Mouse (Mus musculus) brain, embryonic 14.5 days (tissue): ENCODE measurements at regions not wholly inside any gene's neighbourhood (a gene's known extent, or its start where the extent isn't known, plus 50 kb on each side); places are given as distances from the start of the nearest gene placed in this dataset.

Experiments
- CTCF ChIP-seq: fragments of 200-500 bp; IDR thresholded peaks from 2 replicates; pipeline ENCODE4 v1.5.1; 2012; ENCODE audit warnings: inconsistent platforms, mild to moderate bottlenecking, moderate library complexity, borderline replicate concordance; ENCODE audit not compliant: insufficient read depth, insufficient read length; ENCODE audit errors: extremely low read depth
- POLR2A ChIP-seq: fragments of 200-500 bp; IDR thresholded peaks from 2 replicates; pipeline ENCODE4 v1.6.1; 2012; ENCODE audit warnings: mild to moderate bottlenecking, inconsistent platforms, borderline replicate concordance; ENCODE audit not compliant: poor library complexity, insufficient read depth, insufficient read length, severe bottlenecking; ENCODE audit errors: extremely low read depth

- TF ChIP-seq CTCF (peak; percentile 60; the same call in 1 of the 2 replicates), POLR2A (no peak)
Observed at GRCm38 (mm10) chr9:69662394-69662793, 98.3 kb downstream of the Foxb1 start.
